Mouse (Mus musculus) adrenal gland, adult 2 months (tissue): ENCODE measurements at regions not wholly inside any gene's neighbourhood (a gene's known extent, or its start where the extent isn't known, plus 50 kb on each side); places are given as distances from the start of the nearest gene placed in this dataset.

Experiments used
- DNase-seq: peaks from one replicate; pipeline ENCODE4 v3.0.0; 2021

- DNase-seq = no peak
These were observed 419.5 kb upstream of the Cd180 start for GRCm38 (mm10) chr13:102273818-102274217.

- no peak for DNase-seq
These were observed 418.1 kb upstream of the Cd180 start for GRCm38 (mm10) chr13:102275296-102275695.

- no peak for DNase-seq
These were observed 416.5 kb upstream of the Cd180 start for GRCm38 (mm10) chr13:102276885-102277284.

GRCm38 (mm10) chr13:102280198-102280597 is 413.2 kb upstream of the Cd180 start:
- no peak for DNase-seq

GRCm38 (mm10) chr13:102294451-102294850 is 398.9 kb upstream of the Cd180 start:
- no peak for DNase-seq

- no peak for DNase-seq
These were observed 398.3 kb upstream of the Cd180 start for GRCm38 (mm10) chr13:102295079-102295478.

GRCm38 (mm10) chr13:102307983-102308382 is 385.4 kb upstream of the Cd180 start:
- DNase-seq = no peak

- DNase-seq = no peak
These were observed 381.3 kb upstream of the Cd180 start for GRCm38 (mm10) chr13:102312096-102312495.

- no peak for DNase-seq
These were observed 377.3 kb upstream of the Cd180 start for GRCm38 (mm10) chr13:102315921-102316692.

GRCm38 (mm10) chr13:102318891-102319404 is 374.4 kb upstream of the Cd180 start:
- no peak for DNase-seq

GRCm38 (mm10) chr13:102319453-102319852 is 373.9 kb upstream of the Cd180 start:
- DNase-seq = peak; percentile 4

GRCm38 (mm10) chr13:102323876-102324275 is 369.5 kb upstream of the Cd180 start:
- no peak for DNase-seq

GRCm38 (mm10) chr13:102326003-102326402 is 367.4 kb upstream of the Cd180 start:
- no peak for DNase-seq

- no peak for DNase-seq
These were observed 366.8 kb upstream of the Cd180 start for GRCm38 (mm10) chr13:102326544-102326943.

GRCm38 (mm10) chr13:102333667-102334066 is 359.7 kb upstream of the Cd180 start:
- no peak for DNase-seq

GRCm38 (mm10) chr13:102334131-102334534 is 359.2 kb upstream of the Cd180 start:
- DNase-seq = peak; percentile 40

- no peak for DNase-seq
These were observed 350.1 kb upstream of the Cd180 start for GRCm38 (mm10) chr13:102343236-102343635.

GRCm38 (mm10) chr13:102344606-102345269 is 348.6 kb upstream of the Cd180 start:
- DNase-seq = no peak

- DNase-seq = no peak
These were observed 343.9 kb upstream of the Cd180 start for GRCm38 (mm10) chr13:102349493-102349892.

- no peak for DNase-seq
These were observed 341.1 kb upstream of the Cd180 start for GRCm38 (mm10) chr13:102352073-102352854.

- peak; percentile 22 for DNase-seq
These were observed 337.8 kb upstream of the Cd180 start for GRCm38 (mm10) chr13:102355569-102355968.

- no peak for DNase-seq
These were observed 320.8 kb upstream of the Cd180 start for GRCm38 (mm10) chr13:102372451-102373082.
